Mouse (Mus musculus): ENCODE results near the gene Lgalsl. TPM values are rescaled to one million over a fixed set of nuclear protein-coding genes. Genes with fewer than 3 reads are reported as not detected.
A peak's percentile ranks its signal among the peaks of the same experiment; 100 is the strongest.

Lgalsl gene
- total and polyA plus RNA-seq, 3 experiments = 2.5 to 33.0 (median 21.2) TPM

DNA sequence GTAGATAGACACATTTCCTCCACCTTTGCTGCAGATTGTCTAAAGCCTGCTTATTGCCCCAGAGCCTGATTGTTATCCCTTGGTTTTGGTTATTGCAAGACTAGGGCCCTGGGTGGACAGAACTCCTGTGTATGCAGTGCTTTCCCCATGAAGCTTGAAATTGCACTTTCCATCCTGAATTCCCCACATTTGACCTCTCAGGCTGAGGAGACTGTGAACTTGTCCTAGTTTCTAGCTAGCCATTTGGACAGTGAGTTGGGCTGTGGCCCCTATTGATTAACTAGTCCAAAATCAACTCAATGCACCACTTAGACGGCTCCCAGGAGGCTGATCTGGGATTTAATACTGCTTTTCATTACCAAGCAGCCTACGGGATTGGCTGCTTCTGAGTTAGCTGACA, 6.9 kb downstream of the Lgalsl start:
- DNase-seq = no peak

DNA sequence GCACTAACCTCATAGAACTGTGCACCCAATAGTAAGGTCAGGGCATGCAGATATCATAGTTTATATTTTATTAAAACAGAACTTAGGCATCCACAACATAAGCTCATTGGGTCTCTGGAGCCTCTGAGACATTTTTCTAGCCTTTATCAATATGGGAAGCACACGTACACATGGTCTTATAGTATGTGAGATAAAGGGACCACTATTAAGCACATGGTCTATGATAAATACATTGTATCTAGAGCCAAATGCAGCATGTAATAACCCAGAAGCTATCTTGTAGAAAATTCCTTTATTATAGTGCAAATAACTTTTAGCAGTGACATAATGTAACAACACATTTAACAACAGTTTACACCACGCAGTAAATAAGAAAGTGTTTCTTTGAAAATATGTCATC, 7.6 kb downstream of the Lgalsl start:
- DNase-seq = no peak

DNA sequence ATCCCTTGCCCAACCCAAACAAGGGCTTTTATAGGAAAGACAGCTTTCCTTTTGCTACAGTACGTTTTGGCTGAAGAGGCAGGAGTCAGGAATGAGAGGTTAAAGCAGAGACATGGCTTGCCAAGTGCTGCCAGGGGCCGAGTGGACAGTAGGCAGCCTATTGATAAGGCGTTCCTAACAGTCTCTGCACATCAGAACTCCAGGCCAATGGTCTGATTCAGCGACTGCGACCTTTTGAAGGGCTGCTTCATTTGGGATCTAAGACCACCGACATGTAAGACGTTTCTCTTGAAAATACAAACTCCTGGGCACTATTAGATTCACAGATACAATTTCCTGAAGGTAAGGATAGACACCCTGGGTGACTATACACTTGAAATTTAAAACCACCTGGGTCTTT, 9.5 kb downstream of the Lgalsl start:
- DNase-seq = no peak

DNA sequence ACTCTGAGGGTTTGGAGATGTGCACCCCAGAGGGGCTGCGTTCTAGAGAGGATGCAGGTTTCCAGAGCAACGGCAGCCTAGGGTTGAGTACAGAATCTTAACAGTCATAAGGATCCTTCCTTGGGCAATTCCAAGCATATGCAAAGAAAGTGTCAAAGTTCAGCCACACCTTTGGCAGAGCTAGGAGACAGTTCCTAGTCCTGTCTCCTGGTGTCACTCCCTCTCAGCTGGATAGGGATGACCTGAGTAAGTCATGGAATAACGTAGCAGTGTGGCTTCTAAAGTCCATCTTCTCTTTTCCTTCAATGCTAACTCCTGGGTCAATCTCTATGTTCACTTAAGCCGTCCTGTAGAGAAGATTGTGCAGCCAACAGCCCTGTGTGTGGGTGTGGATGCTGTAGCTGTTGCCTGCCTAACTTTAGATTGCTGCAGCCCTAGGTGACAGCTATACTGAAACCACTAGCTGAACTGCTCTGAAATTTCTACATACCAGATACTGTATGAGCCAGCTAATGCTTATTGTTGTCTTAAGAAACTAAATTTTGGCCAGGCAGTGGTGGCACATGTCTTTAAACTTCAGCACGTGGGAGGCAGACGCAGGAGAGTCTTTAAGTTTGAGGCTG, 16.8 kb downstream of the Lgalsl start:
- DNase-seq = no peak

DNA sequence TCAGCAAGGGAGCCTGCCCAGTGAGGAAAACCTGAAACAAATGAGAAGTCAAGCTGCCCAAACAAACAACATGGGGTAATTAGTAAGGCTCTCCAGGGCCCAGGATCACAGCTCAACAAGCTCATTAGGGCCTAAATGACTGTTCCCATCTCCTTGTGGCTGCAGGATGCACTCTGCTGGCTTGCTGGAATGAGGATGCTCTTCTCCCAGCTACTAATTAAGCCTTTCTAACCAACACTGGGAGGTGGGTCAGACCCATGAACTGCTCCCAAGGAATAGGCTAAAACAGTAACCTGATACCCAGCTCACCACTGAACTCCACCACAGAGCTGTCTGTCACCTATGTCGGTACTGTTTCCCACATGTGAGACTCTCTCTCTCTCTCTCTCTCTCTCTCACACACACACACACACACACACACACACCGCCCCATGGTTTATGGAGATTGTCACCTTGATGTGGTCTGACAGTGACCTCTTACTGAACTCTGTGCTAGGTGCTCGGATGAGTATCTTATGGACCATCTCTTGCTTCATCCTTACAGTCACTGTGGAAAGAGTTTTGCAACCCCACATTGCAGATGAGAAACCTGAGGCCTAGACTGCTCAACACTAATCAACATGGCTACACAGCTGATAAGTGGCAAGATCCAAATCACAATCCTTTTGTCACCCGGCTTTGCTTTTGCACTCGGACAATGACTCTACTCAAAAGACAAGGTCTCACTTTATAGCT, 18.5 kb downstream of the Lgalsl start:
- DNase-seq = no peak

DNA sequence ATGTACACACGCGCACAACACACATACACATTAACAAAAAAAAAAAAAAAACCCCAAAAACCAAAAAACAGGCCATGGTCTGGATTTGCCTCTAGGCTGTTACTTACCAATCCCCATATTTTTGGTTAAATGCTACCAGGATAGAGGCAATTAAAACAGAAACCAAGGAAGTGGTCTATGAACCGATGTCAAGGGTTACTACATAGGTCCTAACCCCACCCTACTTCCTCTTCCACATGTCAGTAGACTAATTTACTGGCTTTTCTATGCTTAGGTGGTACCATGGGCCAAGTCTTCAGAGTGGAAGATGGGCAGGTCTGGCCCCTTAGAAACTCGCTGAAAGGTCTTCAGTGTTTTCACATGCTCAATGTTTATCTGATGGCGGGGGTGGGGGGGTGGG, 24.2 kb downstream of the Lgalsl start:
- no peak for DNase-seq

DNA sequence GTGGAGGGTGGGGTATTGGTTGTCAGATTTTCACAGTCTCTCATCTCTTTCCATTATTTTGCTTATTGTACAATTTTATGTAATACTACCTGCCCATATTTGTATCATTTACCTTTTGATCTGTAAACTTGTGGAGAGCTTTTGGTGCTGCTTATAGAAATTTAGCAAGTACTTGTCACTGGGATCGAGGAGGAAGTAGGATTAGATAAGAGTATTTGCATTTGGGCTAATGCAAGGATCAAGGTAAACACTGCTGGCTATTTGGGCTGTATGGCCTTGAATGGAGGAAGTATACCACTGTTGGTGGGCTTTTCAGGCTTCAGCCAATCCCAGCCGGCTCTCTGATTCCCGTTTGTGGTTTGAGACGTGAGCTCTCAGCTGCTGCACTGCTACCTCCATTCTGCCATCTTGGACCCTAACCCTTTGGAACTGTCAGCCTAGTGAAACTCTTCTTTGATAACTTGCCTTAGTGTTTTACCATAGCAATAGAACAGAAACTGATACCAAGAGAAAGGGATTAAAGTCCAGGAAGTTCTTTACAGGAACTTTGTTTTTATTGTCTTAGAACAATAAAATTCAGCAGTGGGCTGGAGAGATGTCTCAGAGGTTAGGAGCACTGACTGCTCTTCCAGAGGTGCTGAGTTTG, 25.1 kb downstream of the Lgalsl start:
- DNase-seq = no peak

DNA sequence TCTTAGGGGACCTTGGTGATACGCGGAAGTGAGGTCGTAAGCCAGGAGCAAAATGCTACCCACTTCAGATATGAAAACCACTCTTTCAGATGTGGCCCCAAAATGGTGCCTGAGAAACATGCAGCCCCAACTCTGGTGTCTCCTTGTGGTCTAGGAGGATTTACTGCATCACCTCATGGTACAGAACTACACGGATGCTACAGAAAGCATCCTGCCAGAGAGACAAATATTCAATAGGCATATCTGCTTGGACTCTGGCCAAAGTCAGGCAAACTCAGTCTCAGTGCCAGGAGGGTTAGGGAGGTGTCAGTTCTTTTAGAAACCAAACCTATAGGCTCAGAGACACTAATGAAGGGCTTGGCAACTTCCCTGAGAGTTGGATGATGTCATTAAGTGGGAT, 26.4 kb downstream of the Lgalsl start:
- no peak for DNase-seq

DNA sequence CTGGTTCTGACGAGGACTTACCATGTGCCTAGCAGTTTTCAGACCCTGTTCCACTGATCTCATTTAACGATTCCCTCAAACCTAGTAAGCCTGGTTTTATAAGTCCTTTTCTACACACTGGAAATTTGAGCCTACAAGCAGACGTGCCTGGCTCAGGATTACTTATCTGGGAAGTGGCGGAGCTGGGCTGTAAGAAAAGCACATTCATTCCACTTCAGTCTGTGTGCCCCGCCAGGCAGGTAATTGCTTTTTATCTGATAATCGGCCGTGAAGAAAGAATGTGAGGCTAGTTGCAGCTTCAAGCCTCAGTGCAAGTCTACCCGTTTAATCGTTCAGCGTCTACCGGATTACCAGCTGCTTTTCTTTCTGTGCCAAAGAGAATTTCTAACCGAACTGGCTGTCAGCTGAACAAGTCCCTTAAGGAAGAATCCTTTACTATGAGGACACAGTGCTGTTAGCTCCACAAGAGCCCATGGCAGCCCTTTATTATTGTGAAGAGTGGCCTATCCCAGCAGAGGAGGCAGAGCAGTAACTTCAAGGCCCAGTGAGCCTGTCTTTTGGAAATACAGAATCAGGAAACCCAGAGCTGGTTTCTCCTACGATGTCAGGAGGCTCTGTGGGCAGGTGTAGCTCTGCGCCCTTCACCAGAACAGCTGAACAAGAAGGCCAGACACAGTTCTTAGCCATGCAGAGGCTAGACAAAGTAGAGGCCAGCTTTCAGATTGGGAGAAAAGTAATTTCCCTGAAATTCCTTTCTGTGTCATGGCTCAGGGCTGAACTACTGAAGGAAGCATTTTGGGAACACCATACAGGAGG, 30.4 kb downstream of the Lgalsl start:
- no peak for DNase-seq

DNA sequence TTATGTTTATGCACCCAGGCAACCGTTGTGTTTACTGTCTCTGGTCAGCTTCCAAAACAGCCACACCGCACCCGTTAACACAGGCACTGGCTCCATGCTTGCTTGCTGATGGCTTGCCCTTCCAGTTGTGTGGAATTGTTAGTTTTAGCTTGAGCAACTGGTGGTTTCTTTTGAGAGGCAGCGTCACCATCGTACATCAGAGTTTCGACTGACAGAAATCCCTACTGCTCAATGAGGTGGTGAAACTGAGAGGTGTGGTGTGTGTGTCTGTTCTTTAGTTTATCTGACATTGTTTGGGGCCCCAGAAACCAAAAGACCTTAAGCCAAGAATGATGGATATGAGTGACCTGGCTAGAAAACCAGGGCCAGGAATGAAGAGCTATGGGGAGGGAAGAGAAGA, 33.0 kb downstream of the Lgalsl start:
- DNase-seq = no peak

DNA sequence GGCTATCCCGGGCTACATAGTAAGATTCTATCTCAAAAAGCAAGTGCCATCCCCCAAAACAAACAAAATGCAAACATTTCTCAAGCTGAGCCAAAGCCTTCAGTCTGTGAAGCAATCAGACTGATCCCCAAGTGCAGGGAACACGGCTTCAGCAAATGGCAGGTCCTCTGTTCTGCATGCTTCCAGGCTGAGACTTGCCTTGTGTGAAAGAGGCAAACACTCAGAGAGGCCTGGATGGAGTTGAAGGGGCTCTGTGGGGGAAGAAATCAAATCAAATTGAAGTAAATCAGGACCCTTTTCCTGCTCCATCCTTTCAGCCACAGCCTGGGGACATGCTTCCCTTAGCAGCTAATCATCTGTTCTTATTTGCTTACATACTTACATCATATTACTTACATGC, 35.4 kb downstream of the Lgalsl start:
- no peak for DNase-seq

DNA sequence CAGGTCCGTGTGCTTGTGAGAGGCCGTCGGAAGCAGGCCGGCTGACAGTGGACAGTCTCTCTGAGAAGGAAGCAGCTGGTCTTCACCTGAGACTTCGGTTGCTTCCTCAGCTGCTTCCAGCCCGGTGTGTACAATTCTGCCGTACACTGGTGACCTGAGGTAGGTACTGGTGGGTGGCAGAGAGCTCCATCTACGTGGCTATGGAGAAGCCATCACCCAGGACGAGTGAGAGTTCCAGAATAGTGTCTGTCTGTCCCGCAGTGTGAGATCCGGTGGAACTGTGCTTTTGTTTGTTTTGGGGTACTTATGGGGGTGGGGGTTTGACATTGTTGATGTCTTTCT, 36.0 kb downstream of the Lgalsl start:
- DNase-seq = no peak

DNA sequence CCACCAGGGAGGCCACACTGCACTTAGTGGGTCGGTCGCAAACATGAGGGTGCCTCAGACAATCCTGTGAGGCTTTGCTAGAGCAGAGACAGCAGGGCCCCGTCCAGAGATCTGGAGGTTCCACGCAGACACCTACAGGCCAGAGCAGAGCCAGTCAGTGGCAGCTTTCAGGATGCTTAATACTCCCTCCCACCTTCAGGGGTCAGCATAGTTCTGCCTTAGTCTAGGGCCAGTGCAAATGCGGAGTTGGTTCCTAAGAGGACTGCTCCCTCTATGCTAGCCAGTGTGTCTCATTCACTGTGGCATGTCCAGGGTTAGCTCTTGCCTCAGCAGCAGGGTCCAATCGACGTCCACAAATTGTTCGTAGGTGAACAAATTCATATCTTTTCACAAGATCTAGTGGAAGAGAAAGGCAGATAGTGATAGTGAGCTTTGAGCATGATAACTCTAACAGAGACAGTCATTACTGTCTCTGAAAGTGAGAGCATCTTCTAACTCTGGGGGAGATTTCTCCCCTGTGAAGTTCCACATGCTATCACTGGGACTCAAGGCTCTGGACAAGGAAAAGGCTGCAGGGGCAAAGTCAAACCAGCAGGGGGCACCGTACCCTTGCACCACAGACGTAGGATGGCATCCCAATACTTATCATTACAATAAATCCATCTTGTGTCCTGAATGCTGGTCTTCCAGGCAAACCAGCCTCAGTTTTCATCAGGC, 36.5 kb downstream of the Lgalsl start:
- DNase-seq = peak; percentile 81

DNA sequence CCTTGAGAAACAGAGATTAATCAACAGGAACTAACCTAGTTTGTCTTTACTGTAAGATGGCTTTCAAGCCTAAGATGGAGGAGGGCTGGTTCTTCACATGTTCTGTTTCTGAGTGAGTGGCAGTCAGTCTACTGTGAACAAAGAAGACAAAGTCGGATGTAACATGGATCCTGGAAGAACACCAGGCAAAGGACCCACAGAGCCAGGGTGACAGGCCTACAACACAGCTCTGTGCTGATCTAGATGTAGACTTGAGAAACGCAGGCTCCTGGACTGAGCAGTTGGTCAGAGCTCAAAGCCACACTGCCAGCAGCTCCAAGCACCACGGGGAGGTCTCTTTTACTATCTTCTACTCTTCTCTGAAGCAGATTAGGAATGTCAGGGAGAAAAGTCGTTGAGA, 37.2 kb downstream of the Lgalsl start:
- no peak for DNase-seq

DNA sequence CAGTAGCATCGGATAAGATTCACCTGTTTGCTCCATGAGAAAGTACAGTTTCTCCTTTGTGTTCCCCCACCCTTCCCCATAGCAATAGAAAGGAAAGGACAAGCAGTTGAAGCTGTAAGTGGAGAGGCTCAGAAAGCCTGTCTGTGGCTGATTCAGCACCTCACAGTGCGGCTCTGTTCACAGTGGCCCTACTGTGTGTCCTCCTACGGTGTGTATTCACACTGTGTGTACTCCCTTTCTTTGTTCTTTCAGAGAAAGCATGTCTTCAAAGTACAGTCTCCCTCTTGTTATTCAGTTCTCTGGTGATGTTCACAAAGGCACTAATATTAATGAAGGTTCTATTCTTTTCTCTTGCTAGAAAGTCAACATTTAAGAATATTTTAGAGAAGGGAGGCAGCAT, 38.2 kb downstream of the Lgalsl start:
- DNase-seq = no peak

DNA sequence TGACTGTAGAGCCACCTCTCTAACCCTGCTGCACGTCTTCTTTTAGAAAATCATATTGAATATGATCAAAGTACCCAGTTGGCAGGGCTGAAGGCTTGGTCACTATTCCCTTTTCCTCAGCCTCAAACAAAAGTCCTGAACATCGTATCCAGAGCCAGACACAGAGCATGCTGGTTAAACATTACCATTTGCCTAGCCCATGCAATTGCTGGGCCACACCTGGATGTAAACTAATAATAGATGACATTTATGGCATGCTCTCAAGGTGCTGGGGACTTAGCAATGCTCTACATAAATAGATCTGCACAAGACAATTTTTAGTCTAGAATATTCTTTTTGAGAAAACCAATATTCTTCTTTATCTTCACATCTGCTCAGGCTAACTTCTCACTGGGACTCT, 39.5 kb downstream of the Lgalsl start:
- no peak for DNase-seq

DNA sequence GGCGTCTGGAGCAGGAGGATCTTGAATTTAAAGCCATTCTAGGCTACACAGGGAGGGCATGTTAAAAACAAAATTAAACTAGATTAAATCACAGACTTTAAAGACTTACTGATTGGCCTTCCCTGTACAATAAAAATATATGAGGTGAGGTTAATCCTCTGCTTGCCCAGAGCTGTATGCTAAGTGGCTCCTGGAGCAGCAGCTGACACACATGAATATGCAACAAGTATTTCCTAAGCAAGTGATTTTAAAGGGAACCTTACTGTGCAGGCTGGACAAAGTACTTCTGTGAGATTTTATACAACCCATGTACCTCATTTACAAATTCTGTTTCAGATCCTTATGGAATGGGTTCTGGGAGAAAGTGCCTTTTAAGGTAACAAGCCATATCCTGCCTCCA, 41.8 kb downstream of the Lgalsl start:
- no peak for DNase-seq

DNA sequence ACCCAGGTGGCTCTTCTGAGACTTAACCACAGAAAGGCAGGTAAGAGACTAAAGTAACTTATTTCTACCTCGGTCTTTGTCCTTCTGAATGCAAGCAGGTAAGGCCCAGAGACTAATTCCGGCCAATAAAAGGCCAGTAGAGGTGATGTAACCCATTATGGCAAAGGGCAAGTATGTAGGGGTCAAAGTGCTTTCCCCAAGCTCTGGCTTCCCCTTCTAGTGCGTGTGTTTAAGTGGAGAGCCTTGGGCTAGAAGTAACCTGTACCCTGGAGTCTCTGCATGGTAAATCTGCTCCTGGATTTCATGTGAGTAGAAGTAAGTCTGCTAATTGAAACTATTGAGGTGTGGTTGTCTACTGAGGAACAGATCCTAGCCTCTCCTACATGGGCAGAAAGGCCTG, 42.8 kb downstream of the Lgalsl start:
- no peak for DNase-seq

DNA sequence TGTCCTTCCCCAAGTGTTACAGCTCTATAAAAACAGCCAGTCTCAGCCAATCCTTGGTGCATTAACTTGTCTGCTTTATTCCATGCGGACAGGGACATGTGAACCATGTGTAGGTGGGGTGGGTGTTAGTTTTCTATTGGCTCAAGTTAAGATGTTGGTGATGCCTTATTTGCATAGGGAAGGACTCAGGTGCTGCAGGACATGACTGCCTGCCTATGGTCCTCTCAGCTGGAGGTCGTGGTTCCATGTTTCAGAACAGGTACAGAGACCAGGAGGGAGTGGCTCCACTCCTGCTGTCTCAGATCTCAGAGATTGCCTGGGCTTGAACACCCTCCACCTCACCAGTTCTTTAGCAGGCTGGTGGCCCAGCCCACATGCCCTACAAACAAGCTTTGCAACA, 44.7 kb downstream of the Lgalsl start:
- DNase-seq = no peak

DNA sequence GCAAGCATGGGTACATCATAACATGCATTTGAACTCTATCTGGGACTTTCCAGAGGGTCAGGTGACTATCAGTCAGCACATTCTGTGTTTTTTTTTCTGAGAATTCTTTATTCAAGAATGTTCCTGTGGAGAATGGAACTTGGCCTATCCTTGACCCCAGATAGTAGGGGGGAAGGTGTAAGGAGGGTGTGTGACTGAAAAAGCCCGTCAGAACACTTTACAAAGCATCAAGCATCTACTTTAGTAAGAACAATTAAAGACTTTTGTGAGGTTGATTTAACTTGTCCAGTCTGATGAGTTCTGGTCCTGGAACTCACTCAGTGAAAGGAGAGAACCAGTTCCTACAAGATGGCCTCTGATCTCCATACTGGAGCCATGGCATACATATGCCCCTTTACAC, 45.7 kb downstream of the Lgalsl start:
- DNase-seq = no peak

DNA sequence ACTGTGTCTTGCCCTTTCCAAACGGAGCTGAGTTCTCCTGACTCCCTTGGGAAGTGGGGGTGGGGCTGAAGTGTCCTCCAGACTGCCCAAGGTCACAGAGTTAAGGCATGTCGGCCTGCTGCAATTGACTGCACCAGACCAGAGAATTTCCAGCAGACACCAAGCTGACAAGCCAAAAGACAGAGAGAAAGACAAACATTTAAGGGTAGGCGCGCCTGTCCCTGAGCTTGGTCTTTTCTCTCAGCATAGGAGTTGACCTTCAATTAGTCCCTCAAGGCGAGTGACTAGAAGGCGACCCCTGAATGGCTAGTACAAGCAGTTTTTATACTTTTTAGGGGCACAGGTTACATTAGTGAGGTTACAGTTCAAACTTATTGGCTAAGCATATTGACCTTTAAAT, 46.1 kb downstream of the Lgalsl start:
- no peak for DNase-seq

DNA sequence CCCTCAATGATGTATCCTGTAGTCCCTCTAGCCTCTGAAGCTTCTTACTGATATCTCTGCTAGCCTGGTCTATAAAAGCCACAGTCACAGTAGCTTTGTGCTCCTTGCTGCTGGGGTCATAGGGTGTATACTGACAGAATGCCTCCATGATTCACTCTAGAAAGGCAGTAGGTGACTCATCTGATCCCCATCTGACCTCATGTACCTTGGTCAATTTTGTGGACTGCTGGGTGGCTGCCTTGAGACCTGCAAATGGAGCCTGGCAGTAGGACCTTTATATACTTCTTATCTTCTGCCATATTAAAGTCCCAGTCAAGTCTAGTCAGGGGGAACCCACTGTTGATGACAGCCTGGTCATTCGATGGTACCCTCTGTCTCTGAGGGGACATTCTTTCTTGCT, 47.4 kb downstream of the Lgalsl start:
- DNase-seq = no peak
